Mouse (Mus musculus) embryonic stem cell, embryonic (primary cell): ENCODE results near the gene Itln1.

Source experiments
- CTCF ChIA-PET, 4 experiments: fragments of 300-600 bp in 2 of 4; fragments of 350-600 bp in 2 of 4; sonication (Branson Sonifier 250); formaldehyde crosslinking; loops; one replicate each; lab custom pipeline; 2022; ENCODE audit warnings: inconsistent platforms in 2 of 4; lab: Charles Lee
- POLR2A ChIA-PET, 4 experiments: fragments of 300-600 bp in 2 of 4; fragments of 350-600 bp in 2 of 4; sonication (Branson Sonifier 250); formaldehyde crosslinking; loops; one replicate each; lab custom pipeline; 2022; ENCODE audit warnings: antibody characterized with exemption in 4 of 4, inconsistent platforms in 1 of 4; lab: Charles Lee

The Itln1 gene

GRCm38 (mm10) chr1:171499856-171500255, 35.2 kb downstream of the Itln1 start:
- CTCF ChIA-PET, result interaction anchor here in 2 of 4 experiments (1.2 to 1.4 kb wide), 3 partner anchors 20 to 178 kb away, joined by 3 to 5 read pairs (median 3); no protein-coding TSS in a partner anchor

GRCm38 (mm10) chr1:171495371-171495770, 39.7 kb downstream of the Itln1 start:
- POLR2A ChIA-PET, result interaction anchor here in 2 of 4 experiments (0.8 to 2.6 kb wide), 18 partner anchors 9 to 406 kb away, joined by 3 to 12 read pairs (median 4); partner anchors contain the start of genes Klhdc9 (in 1 of the 2) and Usf1 (in 1 of the 2)
- CTCF ChIA-PET, result interaction anchor here in 3 of 4 experiments (0.6 to 1.8 kb wide), 9 partner anchors 15 to 173 kb away, joined by 3 to 7 read pairs (median 4); partner anchors contain the start of genes Arhgap30 (in 1 of the 3), Dedd (in 1 of the 3), Klhdc9 (in 1 of the 3) and Usf1 (in 1 of the 3)

More at GRCm38 (mm10) chr1:171499856-171500255, 35.2 kb downstream of the Itln1 start:
- POLR2A ChIA-PET, result interaction anchor here in 2 of 4 experiments (0.6 to 5.1 kb wide), 9 partner anchors 20 to 232 kb away, joined by 3 to 53 read pairs (median 3); partner anchors contain the start of genes Klhdc9 (in 1 of the 2) and Nectin4 (in 1 of the 2)

DNA sequence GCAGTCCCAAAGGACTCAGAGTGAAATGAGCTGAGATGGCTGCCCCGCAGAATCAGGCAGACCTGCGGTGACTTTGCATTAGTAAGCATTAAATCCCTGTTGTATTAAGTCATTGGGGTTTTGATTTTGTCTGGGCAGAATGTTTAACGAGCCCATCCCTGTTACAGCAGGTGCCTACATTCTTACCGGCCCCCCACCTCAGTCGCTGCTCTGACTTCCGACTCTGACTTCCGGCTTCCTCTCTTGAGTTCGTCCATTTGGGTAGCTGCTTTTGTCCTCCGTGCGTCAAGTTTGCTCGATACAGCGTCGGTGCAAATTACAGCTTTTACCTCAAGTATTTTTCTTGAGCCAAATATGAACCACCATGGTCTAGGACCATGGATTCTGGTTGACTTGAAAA, 40.9 kb downstream of the Itln1 start:
- ChIA-PET POLR2A (interaction anchor here in 3 of 4 experiments (0.5 to 2.6 kb wide), 37 partner anchors 8 to 405 kb away, joined by 3 to 14 read pairs (median 5); partner anchors contain the start of genes Alyref2 (in 3 of the 3), Klhdc9 (in 3 of the 3), Usf1 (in 2 of the 3) and Arhgap30 (in 1 of the 3)), CTCF (interaction anchor here in 3 of 4 experiments (0.6 to 1.8 kb wide), 11 partner anchors 8 to 174 kb away, joined by 3 to 7 read pairs (median 3); partner anchors contain the start of genes Dedd (in 1 of the 3) and Usf1 (in 1 of the 3))

DNA sequence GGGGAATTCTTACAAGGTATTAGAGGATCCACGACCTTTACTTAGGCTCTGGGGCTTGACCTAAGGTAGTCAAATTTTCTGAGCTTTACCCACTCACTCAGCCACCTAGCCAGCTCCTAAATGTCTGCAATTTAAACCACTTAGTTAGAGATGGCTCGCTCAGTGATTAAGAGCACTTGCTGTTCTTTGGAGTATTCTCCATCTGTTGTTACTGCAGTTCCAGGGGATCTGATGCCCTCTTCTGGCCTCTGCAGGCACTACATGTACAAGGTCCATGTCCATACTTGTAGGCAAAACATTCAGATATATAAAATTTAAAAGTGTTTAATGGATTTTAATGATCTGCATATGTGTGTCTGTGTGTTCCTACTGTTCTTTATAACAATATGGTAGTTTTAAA, 56.1 kb downstream of the Itln1 start:
- POLR2A ChIA-PET, result interaction anchor here in 3 of 4 experiments (0.8 to 5.9 kb wide), 24 partner anchors 9 to 228 kb away, joined by 3 to 53 read pairs (median 6); partner anchors contain the start of genes Klhdc9 (in 2 of the 3), Usf1 (in 2 of the 3), Alyref2 (in 1 of the 3) and B4galt3 (in 1 of the 3)
- CTCF ChIA-PET, result interaction anchor here (0.6 to 2.9 kb wide), 15 partner anchors 9 to 360 kb away, joined by 3 to 17 read pairs (median 5); partner anchors contain the start of genes Alyref2 (in 1 of the 4) and Klhdc9 (in 1 of the 4)

- ChIA-PET POLR2A (interaction anchor here (0.6 to 5.9 kb wide), 40 partner anchors 9 to 288 kb away, joined by 3 to 53 read pairs (median 5); partner anchors contain the start of genes Alyref2 (in 3 of the 4), Klhdc9 (in 3 of the 4), Usf1 (in 3 of the 4) and B4galt3 (in 1 of the 4)), CTCF (interaction anchor here in 2 of 4 experiments (0.6 to 2.9 kb wide), 15 partner anchors 8 to 359 kb away, joined by 3 to 17 read pairs (median 5); partner anchors contain the start of genes Alyref2 (in 1 of the 2), Klhdc9 (in 1 of the 2) and Tomm40l (in 1 of the 2))
Observed at GRCm38 (mm10) chr1:171477758-171478545, 57.1 kb downstream of the Itln1 start.

DNA sequence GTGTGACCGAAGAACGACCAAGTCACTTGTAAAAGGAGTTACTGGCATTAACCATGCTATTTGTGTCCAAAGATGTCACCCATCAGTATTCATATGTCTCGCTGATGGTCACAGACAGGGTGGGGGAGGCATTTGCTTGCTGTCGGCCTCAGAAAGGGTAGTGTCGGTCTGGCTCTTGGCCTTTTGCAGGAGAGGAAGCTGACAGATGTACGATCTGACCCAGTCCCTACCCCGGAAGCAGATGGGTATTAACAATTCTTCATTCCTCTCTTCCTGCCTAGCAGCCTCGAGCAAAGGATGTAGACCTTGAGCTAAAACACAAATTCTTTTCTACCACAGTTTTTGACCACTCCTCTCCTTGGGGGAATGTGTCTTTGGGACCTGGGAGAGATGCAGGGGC, 58.0 kb downstream of the Itln1 start:
- ChIA-PET CTCF (interaction anchor here in 3 of 4 experiments (0.5 to 2.9 kb wide), 12 partner anchors 14 to 687 kb away, joined by 3 to 17 read pairs (median 4); partner anchors contain the start of genes Klhdc9 (in 2 of the 3), Dedd (in 1 of the 3) and Tomm40l (in 1 of the 3)), POLR2A (interaction anchor here (0.5 to 5.9 kb wide), 41 partner anchors 8 to 1012 kb away, joined by 3 to 53 read pairs (median 4); partner anchors contain the start of genes Klhdc9 (in 4 of the 4), Alyref2 (in 3 of the 4), Usf1 (in 3 of the 4) and F11r (in 1 of the 4))

DNA sequence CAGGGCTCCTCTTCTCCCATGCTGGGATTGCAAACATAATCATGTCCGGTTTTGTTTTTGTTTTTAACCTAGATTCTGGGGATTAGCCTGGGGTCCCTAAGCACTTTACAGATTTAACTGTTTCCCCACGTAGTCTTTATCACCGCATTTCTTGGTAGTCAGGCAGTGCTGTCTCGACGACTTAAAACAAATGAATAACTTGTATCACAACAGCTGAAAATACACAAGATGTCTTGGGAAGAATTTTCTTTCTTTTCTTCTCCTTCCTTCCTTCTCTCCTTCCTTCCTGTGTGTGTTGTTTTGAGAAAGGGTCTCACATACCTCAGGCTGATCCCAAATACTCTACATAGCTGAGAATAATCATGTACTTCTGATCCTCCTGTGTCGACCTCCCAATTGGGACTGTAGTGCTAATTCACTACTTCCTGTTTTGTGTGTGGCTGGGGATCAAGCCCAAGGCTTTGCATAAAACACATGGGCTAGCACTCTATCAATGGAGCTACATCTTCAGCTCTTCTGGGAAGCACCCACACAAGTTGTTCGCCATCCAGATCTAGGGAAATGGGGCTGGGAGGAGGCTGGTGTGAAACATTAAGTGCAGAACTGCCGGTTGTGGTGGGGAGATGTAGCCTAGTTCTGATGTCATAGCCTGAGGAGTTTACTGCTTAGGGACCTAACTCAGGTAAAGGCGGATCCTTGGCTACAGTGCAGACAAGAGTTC, 61.0 kb downstream of the Itln1 start:
- POLR2A ChIA-PET, result interaction anchor here in 3 of 4 experiments (0.5 to 2.8 kb wide), 8 partner anchors 8 to 368 kb away, joined by 3 to 12 read pairs (median 4); partner anchors contain the start of gene Alyref2 (in 1 of the 3)
- CTCF ChIA-PET, result no interaction called here

DNA sequence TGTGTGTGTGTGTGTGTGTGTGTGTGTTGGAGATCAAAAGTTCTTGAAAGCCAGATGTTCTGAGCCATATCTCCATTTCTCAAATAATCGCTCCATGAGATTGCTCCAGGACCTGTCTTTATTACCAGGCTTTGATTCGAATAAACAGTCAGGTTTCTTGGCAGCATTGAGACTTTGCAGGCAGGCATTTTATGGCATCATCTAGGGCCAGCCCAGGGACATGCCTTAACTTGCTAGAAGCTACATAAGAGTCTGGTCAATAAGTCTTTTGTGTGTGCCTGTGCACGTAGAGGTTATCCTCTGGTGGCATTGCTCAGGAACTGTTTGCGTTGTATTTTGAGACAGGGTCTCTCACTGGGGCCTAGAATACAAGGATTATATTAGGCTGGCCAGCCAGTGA, 61.6 kb downstream of the Itln1 start:
- ChIA-PET CTCF (no interaction called here), POLR2A (interaction anchor here (0.5 to 2.8 kb wide), 8 partner anchors 8 to 368 kb away, joined by 3 to 12 read pairs (median 4); partner anchors contain the start of gene Alyref2 (in 1 of the 4))

GRCm38 (mm10) chr1:171471941-171472340, 63.2 kb downstream of the Itln1 start:
- ChIA-PET POLR2A (interaction anchor here (0.8 to 4.4 kb wide), 22 partner anchors 9 to 202 kb away, joined by 3 to 33 read pairs (median 6); partner anchors contain the start of genes Alyref2 (in 2 of the 4), F11r (in 2 of the 4), B4galt3 (in 1 of the 4) and Dedd (in 1 of the 4)), CTCF (interaction anchor here in 2 of 4 experiments (0.6 to 3.2 kb wide), 6 partner anchors 30 to 191 kb away, joined by 3 to 9 read pairs (median 5); partner anchors contain the start of gene Ppox (in 1 of the 2))

- ChIA-PET POLR2A (interaction anchor here (0.6 to 4.4 kb wide), 33 partner anchors 9 to 202 kb away, joined by 3 to 33 read pairs (median 4); partner anchors contain the start of genes F11r (in 3 of the 4), Alyref2 (in 2 of the 4), Klhdc9 (in 2 of the 4) and Arhgap30 (in 1 of the 4)), CTCF (interaction anchor here (0.5 to 3.2 kb wide), 10 partner anchors 7 to 346 kb away, joined by 3 to 11 read pairs (median 5); partner anchors contain the start of gene Ppox (in 1 of the 4))
Observed at GRCm38 (mm10) chr1:171471452-171471851, 63.6 kb downstream of the Itln1 start.

DNA sequence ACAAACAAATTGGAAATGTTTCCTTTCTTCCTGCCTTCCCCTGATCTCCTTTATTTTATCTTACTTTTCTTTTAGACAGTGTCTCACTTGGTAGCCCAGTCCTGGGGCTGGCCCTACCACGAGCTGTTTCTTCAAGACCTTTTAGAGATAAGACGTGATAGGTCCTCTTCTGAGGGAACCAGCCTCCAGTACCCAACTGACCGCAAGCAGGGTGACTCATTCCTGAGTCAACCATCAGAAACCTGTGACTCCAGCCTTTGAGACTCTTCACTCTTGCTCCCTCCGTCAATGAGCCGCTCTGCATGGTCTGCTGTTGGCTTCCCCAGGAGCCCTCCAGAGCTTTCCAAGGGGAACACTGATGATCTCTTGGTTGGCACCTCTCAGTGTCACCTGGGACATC, 64.2 kb downstream of the Itln1 start:
- POLR2A ChIA-PET, result interaction anchor here (0.6 to 4.4 kb wide), 37 partner anchors 8 to 201 kb away, joined by 3 to 33 read pairs (median 4); partner anchors contain the start of genes F11r (in 3 of the 4), Alyref2 (in 2 of the 4), Arhgap30 (in 2 of the 4) and Klhdc9 (in 2 of the 4)
- CTCF ChIA-PET, result interaction anchor here (0.5 to 3.2 kb wide), 30 partner anchors 8 to 348 kb away, joined by 3 to 13 read pairs (median 5); partner anchors contain the start of genes F11r (in 1 of the 4) and Ppox (in 1 of the 4)

DNA sequence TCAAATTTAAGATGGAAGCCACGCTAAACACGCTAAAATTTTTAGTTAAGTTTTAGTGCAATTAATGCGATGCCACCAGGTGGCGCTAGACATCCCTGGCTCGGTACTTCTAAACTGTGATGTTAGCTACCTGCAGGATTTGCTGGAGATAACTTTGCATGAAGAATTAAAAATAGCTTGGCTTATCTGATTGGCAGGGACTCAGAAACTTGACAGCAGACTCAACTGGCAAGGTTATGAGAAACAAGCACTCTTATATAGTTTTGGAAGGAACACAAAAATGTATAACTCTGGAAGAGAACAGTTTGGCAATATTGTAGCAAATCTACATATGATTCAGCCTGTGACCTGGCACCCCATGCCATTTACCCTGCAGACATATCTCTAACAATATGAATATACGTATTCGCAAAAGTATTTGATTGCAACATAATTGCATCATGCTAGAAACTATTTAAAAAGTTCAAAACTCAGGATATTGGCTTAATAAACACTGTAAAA, 64.7 kb downstream of the Itln1 start:
- ChIA-PET CTCF (interaction anchor here (0.6 to 3.2 kb wide), 32 partner anchors 8 to 348 kb away, joined by 3 to 13 read pairs (median 4); partner anchors contain the start of genes F11r (in 1 of the 4) and Ppox (in 1 of the 4)), POLR2A (interaction anchor here (0.6 to 4.4 kb wide), 30 partner anchors 8 to 502 kb away, joined by 3 to 33 read pairs (median 4); partner anchors contain the start of genes Usf1 (in 3 of the 4), Alyref2 (in 2 of the 4), Klhdc9 (in 2 of the 4) and Arhgap30 (in 1 of the 4))

DNA sequence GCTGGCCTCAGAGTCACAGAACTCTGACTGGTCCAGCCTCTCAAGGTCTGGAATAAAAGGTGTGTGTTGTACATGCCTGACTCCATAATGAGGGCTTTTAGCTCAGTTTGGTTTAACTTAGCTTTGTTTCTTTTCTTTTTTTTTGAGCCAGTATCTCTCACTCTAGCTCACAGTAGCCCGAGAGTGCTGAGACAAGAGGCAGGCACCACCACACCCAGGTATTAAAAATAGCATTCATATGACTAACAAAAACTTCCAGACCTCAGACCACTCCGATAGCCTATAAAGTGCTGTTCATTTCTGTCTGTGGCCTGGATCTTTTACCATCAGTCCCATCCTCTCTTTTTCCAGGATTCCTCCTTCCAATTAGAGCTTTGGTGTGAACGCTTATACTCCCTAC, 65.4 kb downstream of the Itln1 start:
- CTCF ChIA-PET, result interaction anchor here (0.5 to 3.2 kb wide), 23 partner anchors 9 to 370 kb away, joined by 3 to 13 read pairs (median 5); partner anchors contain the start of genes F11r (in 1 of the 4) and Klhdc9 (in 1 of the 4)
- POLR2A ChIA-PET, result interaction anchor here (0.6 to 4.4 kb wide), 29 partner anchors 7 to 602 kb away, joined by 3 to 33 read pairs (median 4); partner anchors contain the start of genes Usf1 (in 3 of the 4), Alyref2 (in 2 of the 4), Arhgap30 (in 1 of the 4) and Atf6 (in 1 of the 4)
